Mouse (Mus musculus): ENCODE measurements around the gene Plvap. TPM values are rescaled to one million over a fixed set of nuclear protein-coding genes. Genes with fewer than 3 reads are reported as not detected.

The Plvap gene
- polyA plus RNA-seq, 1 experiment from 2014 or later = 29.1 TPM

GRCm38 (mm10) chr8:71476099-71476940 is 35.2 kb downstream of the Plvap start:
- Histone ChIP-seq H3K4me3 (ENCODE audit: low read depth, low read length) (peak overlapping the region; percentile 55), H3K4me2 (ENCODE audit: low read depth, low read length) (peak overlapping the region; percentile 90), H3K9me3 (ENCODE audit: low read length) (no peaks in the 10 kb centered on the region), H3K4me1 (ENCODE audit: insufficient read depth) (no peaks in the 10 kb centered on the region; the same call in 1 of the 2 replicates), H3K36me3 (replicated peaks; ENCODE audit: insufficient read depth, low read length) (peaks cover 39% of the 10 kb centered on the region), H3K9ac (replicated peaks) (peak overlapping the region; percentile 67), H3K27me3 (ENCODE audit: insufficient read depth, low read length) (no peaks in the 10 kb centered on the region; the same call in 1 of the 2 replicates), H3K27ac (ENCODE audit: low read depth) (peak overlapping the region; percentile 72)
- WGBS (ENCODE audit: insufficient replicate concordance) = 1% methylated on average over 65 of the region's 121 CpGs
- TF ChIP-seq EP300 (IDR thresholded peaks at IDR 0.05; ENCODE audit: low read depth) (no peak), CTCF (IDR thresholded peaks at IDR 0.05; ENCODE audit: low read depth) (peak; percentile 33)
- DNase-seq = peak; percentile 77
- ATAC-seq = peak; percentile 78

GRCm38 (mm10) chr8:71475702-71476075 is 35.9 kb downstream of the Plvap start:
- H3K4me2 ChIP-seq (ENCODE audit: low read depth, low read length) = peak overlapping the region; percentile 90
- H3K9ac ChIP-seq (replicated peaks) = peak overlapping the region; percentile 67; the same call in 1 of the 2 replicates

DNA sequence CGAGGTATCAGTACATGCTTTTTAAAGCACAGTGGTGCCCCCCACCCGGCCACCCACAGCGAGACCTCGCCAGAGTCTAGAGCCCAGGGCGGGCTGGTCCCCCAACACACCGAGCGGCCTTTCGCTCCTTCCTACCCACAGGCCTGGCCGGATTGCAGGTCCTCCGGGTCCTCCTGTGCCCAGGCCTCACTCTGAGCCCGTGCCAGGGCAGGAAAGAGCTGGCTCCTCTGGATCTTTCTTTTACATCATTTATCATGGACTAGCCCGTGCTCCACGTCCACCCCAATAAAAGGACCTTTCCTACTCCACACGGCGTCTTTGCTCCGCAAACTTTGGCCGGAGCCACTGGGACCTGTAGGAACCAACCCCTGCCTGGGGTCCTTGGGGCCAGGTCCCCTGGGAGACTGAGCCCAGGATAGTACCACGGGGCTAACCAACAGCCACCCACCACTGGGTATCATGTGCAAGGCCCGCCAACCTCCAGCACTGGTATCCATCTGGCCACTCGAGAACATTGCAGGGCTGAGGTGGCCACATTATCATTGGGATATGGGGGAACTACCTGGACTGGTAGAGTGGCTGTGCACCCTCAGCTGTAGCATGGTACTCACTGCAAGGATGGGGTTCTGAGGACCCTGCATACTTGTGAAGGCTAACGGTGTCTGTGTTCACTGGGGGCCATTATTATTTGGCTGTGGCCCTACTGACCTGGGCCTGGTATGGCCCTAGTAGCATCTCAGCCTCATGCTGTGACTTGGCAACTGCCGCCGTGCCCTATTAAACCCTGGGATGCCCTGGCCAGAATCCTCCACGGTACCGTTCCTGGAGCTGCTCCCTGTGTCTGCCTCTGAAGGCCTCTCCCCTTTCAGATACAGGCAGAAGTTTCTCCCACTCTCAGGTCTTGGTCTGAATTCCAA is 36.5 kb downstream of the Plvap start:
- Histone ChIP-seq H3K4me3 (ENCODE audit: low read depth, low read length) (no peak overlapping the region), H3K27me3 (ENCODE audit: insufficient read depth, low read length) (no peaks in the 10 kb centered on the region), H3K36me3 (replicated peaks; ENCODE audit: insufficient read depth, low read length) (peaks cover 40% of the 10 kb centered on the region), H3K27ac (ENCODE audit: low read depth) (no peak overlapping the region), H3K9ac (replicated peaks) (no peak overlapping the region), H3K4me1 (ENCODE audit: insufficient read depth) (peaks cover 5% of the 10 kb centered on the region; the same call in 1 of the 2 replicates), H3K4me2 (ENCODE audit: low read depth, low read length) (no peak overlapping the region), H3K9me3 (ENCODE audit: low read length) (no peaks in the 10 kb centered on the region)
- ATAC-seq (no peak), DNase-seq (no peak)
- TF ChIP-seq EP300 (IDR thresholded peaks at IDR 0.05; ENCODE audit: low read depth) (no peak), CTCF (IDR thresholded peaks at IDR 0.05; ENCODE audit: low read depth) (no peak)
- 88% methylated on average over 25 of the region's 25 CpGs for WGBS (ENCODE audit: insufficient replicate concordance)

More at GRCm38 (mm10) chr8:71475702-71476075, 35.9 kb downstream of the Plvap start:
- Histone ChIP-seq H3K9me3 (ENCODE audit: low read length) (no peaks in the 10 kb centered on the region), H3K27me3 (ENCODE audit: insufficient read depth, low read length) (no peaks in the 10 kb centered on the region; the same call in 1 of the 2 replicates), H3K27ac (ENCODE audit: low read depth) (no peak overlapping the region), H3K4me1 (ENCODE audit: insufficient read depth) (no peaks in the 10 kb centered on the region; the same call in 1 of the 2 replicates), H3K36me3 (replicated peaks; ENCODE audit: insufficient read depth, low read length) (peaks cover 40% of the 10 kb centered on the region), H3K4me3 (ENCODE audit: low read depth, low read length) (peak overlapping the region; percentile 55)
- TF ChIP-seq CTCF (IDR thresholded peaks at IDR 0.05; ENCODE audit: low read depth) = no peak
- no peak for TF ChIP-seq EP300 (IDR thresholded peaks at IDR 0.05; ENCODE audit: low read depth)
- WGBS (ENCODE audit: insufficient replicate concordance) = 33% methylated on average over 4 of the region's 4 CpGs
- DNase-seq (no peak), ATAC-seq (no peak)

- TF ChIP-seq EP300 (IDR thresholded peaks at IDR 0.05; ENCODE audit: low read depth) (no peak), CTCF (IDR thresholded peaks at IDR 0.05; ENCODE audit: low read depth) (no peak)
- Histone ChIP-seq H3K4me1 (ENCODE audit: insufficient read depth) (peaks cover 9% of the 10 kb centered on the region; the same call in 1 of the 2 replicates), H3K36me3 (replicated peaks; ENCODE audit: insufficient read depth, low read length) (peaks cover 40% of the 10 kb centered on the region), H3K27ac (ENCODE audit: low read depth) (no peak overlapping the region), H3K9me3 (ENCODE audit: low read length) (no peaks in the 10 kb centered on the region), H3K9ac (replicated peaks) (no peak overlapping the region), H3K4me2 (ENCODE audit: low read depth, low read length) (no peak overlapping the region), H3K27me3 (ENCODE audit: insufficient read depth, low read length) (no peaks in the 10 kb centered on the region), H3K4me3 (ENCODE audit: low read depth, low read length) (no peak overlapping the region)
- 95% methylated on average over 18 of the region's 18 CpGs for WGBS (ENCODE audit: insufficient replicate concordance)
- DNase-seq (no peak), ATAC-seq (no peak)
These were observed 37.2 kb downstream of the Plvap start for GRCm38 (mm10) chr8:71474344-71474743.

DNA sequence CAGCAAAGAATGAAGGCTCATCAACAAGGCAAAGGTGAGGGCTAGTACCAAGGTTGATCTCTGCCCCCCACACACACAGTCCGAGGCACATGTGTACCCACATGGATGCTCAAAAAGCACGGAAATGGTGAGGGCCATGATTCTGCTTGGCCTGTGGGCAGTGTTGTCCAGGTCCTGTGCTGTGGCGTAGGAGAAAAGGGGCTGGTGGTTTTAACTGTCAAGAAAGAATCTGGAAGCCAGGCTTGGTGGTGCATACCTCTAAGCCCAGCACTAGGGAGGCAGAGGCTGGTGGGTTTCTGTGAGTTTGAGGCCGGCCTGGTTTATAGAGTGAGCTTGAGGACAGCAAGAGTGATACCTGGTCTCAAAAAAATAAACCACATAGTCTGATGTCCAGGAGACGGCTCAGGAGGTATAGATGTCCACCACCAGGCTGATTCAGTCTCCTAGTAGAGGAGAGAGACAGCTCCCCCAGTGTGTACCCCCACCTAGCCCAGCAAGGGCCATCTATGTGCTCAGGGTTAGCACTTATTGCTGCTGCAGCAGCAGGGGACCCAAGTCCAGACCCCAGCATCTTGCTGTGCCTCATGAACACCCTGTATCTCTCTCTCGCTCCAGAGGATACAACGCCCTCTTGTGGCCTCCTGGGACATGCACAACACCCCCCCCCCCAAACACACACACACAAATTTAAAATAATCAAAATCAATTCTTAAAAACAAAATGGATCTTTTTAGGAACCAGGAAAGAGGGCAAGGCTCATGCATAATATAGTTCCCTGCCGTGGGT is 38.8 kb downstream of the Plvap start:
- no peak overlapping the region for H3K9ac ChIP-seq (replicated peaks)
- H3K9me3 ChIP-seq (ENCODE audit: low read length) = no peaks in the 10 kb centered on the region
- 85% methylated on average over 8 of the region's 8 CpGs for WGBS (ENCODE audit: insufficient replicate concordance)
- H3K4me1 ChIP-seq (ENCODE audit: insufficient read depth) = peaks cover 12% of the 10 kb centered on the region; the same call in 1 of the 2 replicates
- DNase-seq (no peak), ATAC-seq (no peak)
- no peaks in the 10 kb centered on the region for H3K27me3 ChIP-seq (ENCODE audit: insufficient read depth, low read length)
- no peak overlapping the region for H3K4me3 ChIP-seq (ENCODE audit: low read depth, low read length)
- H3K36me3 ChIP-seq (replicated peaks; ENCODE audit: insufficient read depth, low read length) = peaks cover 40% of the 10 kb centered on the region
- TF ChIP-seq EP300 (IDR thresholded peaks at IDR 0.05; ENCODE audit: low read depth) (no peak), CTCF (IDR thresholded peaks at IDR 0.05; ENCODE audit: low read depth) (peak; percentile 39)
- no peak overlapping the region for H3K27ac ChIP-seq (ENCODE audit: low read depth)
- H3K4me2 ChIP-seq (ENCODE audit: low read depth, low read length) = no peak overlapping the region
